Mouse (Mus musculus) midbrain, embryonic 11.5 days (tissue): ENCODE results near the gene Sfxn5. TPM values are rescaled to one million over a fixed set of nuclear protein-coding genes. Genes with fewer than 3 reads are reported as not detected.

ENCODE experiments used
- ATAC-seq: fragments of 200-750 bp; cut with Nextera tagmentation; 2 replicates; pipeline ENCODE4 v1.8.0; 2017; ENCODE audit warnings: moderate TSS enrichment, moderate library complexity; ENCODE audit not compliant: low FRiP score
- DNase-seq: peaks from one replicate; pipeline ENCODE4 v3.0.0; 2015; ENCODE audit warnings: low spot score; ENCODE audit errors: missing footprints
- H3K27ac ChIP-seq: fragments of 300-500 bp; sonication (generic); 2 replicates; pipeline ENCODE4 v1.5.1; 2014; ENCODE audit warnings: low read depth, low read length
- H3K27me3 ChIP-seq: fragments of 300-500 bp; sonication (generic); 2 replicates; pipeline ENCODE4 v1.6.1; 2014; ENCODE audit warnings: mild to moderate bottlenecking, low read length, moderate library complexity, mixed read lengths; ENCODE audit not compliant: control insufficient read depth, insufficient read depth
- H3K36me3 ChIP-seq: fragments of 300-500 bp; sonication (generic); 2 replicates; pipeline ENCODE4 v1.6.1; 2014; ENCODE audit warnings: mild to moderate bottlenecking, low read length, moderate library complexity, mixed read lengths; ENCODE audit not compliant: control insufficient read depth, insufficient read depth
- H3K4me1 ChIP-seq: fragments of 300-500 bp; sonication (generic); 2 replicates; pipeline ENCODE4 v1.6.1; 2014; ENCODE audit warnings: low read length; ENCODE audit not compliant: control insufficient read depth, insufficient read depth
- H3K4me2 ChIP-seq: fragments of 300-500 bp; sonication (generic); 2 replicates; pipeline ENCODE4 v1.6.1; 2014; ENCODE audit warnings: mild to moderate bottlenecking, moderate library complexity
- H3K4me3 ChIP-seq: fragments of 300-500 bp; sonication (generic); 2 replicates; pipeline ENCODE4 v1.5.1; 2014; ENCODE audit warnings: low read depth, low read length
- H3K9ac ChIP-seq: fragments of 300-500 bp; sonication (generic); 2 replicates; pipeline ENCODE4 v1.6.1; 2014; ENCODE audit warnings: low read length
- H3K9me3 ChIP-seq: fragments of 300-500 bp; sonication (generic); 2 replicates; pipeline ENCODE4 v1.6.1; 2016; ENCODE audit warnings: low read length; ENCODE audit not compliant: control insufficient read depth
- WGBS: fragments of 180-500 bp; shearing (Covaris S2); extraction: QIAGEN DNeasy Blood & Tissue Kit; methylation state at CpG from one replicate; pipeline ENCODE4 v1.1.7; 2014; 5-methylcytosine and 5-hydroxymethylcytosine counted together
- polyA plus RNA-seq: library from polyadenylated mRNA; unstranded; fragments of >200 nt; fragmentation: Nextera tagmentation; extraction: Ambion mirVana; gene quantifications from 2 replicates; pipeline ENCODE4 v1.2.1, GENCODE M21; 2014

The Sfxn5 gene
- polyA plus RNA-seq, 1 experiment from 2014 or later = 6.2 TPM

- H3K27ac ChIP-seq = no peak overlapping the region
- H3K4me1 ChIP-seq = peaks cover 8% of the 10 kb centered on the region
- ATAC-seq = no peak
Measured at GRCm38 (mm10) chr6:85224442-85224891, 108.8 kb downstream of the Sfxn5 start.

GRCm38 (mm10) chr6:85223498-85224150 lies 109.6 kb downstream of the Sfxn5 start:
- no peak overlapping the region for H3K27ac ChIP-seq
- H3K9me3 ChIP-seq = no peaks in the 10 kb centered on the region
- no peak overlapping the region for H3K9ac ChIP-seq
- peaks cover 14% of the 10 kb centered on the region for H3K4me1 ChIP-seq
- H3K27me3 ChIP-seq = no peaks in the 10 kb centered on the region
- H3K4me2 ChIP-seq = no peak overlapping the region
- no peak for ATAC-seq
- H3K4me3 ChIP-seq = no peak overlapping the region
- DNase-seq = no peak
- WGBS = 30% methylated on average over 14 of the region's 14 CpGs
- H3K36me3 ChIP-seq = no peaks in the 10 kb centered on the region

More at GRCm38 (mm10) chr6:85224442-85224891, 108.8 kb downstream of the Sfxn5 start:
- Histone ChIP-seq H3K27me3 (no peaks in the 10 kb centered on the region), H3K4me2 (no peak overlapping the region), H3K9ac (no peak overlapping the region), H3K4me3 (no peak overlapping the region), H3K9me3 (no peaks in the 10 kb centered on the region), H3K36me3 (no peaks in the 10 kb centered on the region)
- no peak for DNase-seq
- 25% methylated on average over 15 of the region's 15 CpGs for WGBS

DNA sequence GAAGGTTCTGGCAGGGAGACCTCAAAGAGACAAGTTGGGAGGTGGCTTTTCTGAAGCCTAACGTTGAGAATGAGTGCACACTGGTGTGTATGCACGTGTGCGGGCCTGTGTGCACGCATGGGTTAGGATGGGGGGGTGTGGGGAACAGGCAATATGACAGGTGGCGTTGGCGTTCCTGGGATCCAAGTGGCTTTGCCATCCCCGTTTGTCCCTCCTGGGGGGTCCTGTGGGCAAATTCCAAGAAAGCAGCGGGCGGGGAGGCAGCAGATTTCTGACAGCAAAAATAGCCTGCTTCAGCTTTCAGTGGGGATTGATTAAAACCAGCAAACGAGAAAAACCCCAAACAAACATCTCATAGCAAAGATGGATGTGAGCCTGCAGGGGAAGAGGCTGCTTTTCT lies 110.7 kb downstream of the Sfxn5 start:
- Histone ChIP-seq H3K4me1 (peaks cover 14% of the 10 kb centered on the region), H3K36me3 (no peaks in the 10 kb centered on the region), H3K4me3 (no peak overlapping the region), H3K27me3 (no peaks in the 10 kb centered on the region), H3K27ac (no peak overlapping the region), H3K4me2 (no peak overlapping the region), H3K9me3 (no peaks in the 10 kb centered on the region), H3K9ac (no peak overlapping the region)
- ATAC-seq = no peak
- WGBS = 74% methylated on average over 10 of the region's 10 CpGs
- no peak for DNase-seq

DNA sequence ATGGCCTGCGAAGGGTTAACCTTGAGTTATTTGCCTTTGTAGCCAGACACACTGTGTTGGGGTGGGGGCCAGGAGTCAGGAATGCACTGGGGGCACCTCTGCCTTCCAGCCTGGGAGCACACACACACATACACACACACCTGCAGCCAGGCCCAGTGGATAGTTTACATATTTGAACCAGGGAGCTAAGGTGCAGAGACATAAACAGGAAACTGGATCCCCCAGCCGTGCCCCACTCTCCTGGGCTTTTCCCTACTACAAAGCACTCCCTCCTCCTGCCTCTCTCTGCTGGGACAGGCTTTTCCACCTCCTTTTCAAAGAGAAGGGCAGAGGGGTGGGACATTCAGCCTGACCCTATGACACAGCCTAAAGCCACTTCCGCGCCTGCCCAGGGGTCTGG lies 112.3 kb downstream of the Sfxn5 start:
- Histone ChIP-seq H3K9me3 (no peaks in the 10 kb centered on the region), H3K4me3 (no peak overlapping the region), H3K36me3 (no peaks in the 10 kb centered on the region), H3K9ac (no peak overlapping the region), H3K27ac (no peak overlapping the region), H3K27me3 (no peaks in the 10 kb centered on the region), H3K4me2 (no peak overlapping the region), H3K4me1 (peaks cover 14% of the 10 kb centered on the region)
- 30% methylated on average over 4 of the region's 4 CpGs for WGBS
- DNase-seq = peak; percentile 87
- ATAC-seq = no peak

DNA sequence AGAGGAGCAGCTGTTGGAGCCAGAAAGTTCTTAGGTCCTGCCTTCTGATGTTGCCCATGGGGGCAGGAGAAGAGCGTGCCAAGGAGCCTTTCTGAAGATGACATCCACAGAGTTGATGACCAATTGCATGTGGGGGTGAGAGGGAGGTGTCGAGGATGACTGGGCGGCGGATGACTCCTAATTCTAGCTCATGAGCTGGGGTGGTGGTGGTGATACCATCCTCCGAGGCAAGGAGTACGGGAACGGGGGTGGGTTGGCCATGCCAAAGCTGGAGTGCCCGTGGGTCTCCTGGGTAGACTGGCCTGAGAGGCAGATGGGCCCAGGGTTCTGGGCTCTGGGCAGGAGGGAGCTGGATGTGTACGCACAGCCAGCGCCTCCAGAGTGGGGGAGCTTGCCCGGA lies 113.5 kb downstream of the Sfxn5 start:
- ATAC-seq = no peak
- H3K27ac ChIP-seq = no peak overlapping the region
- no peaks in the 10 kb centered on the region for H3K36me3 ChIP-seq
- 92% methylated on average over 11 of the region's 11 CpGs for WGBS
- no peak for DNase-seq
- no peaks in the 10 kb centered on the region for H3K9me3 ChIP-seq
- no peak overlapping the region for H3K9ac ChIP-seq
- H3K27me3 ChIP-seq = no peaks in the 10 kb centered on the region
- H3K4me3 ChIP-seq = no peak overlapping the region
- H3K4me1 ChIP-seq = peaks cover 14% of the 10 kb centered on the region
- no peak overlapping the region for H3K4me2 ChIP-seq

GRCm38 (mm10) chr6:85218684-85219445 lies 114.4 kb downstream of the Sfxn5 start:
- Histone ChIP-seq H3K9me3 (no peaks in the 10 kb centered on the region), H3K4me1 (peaks cover 14% of the 10 kb centered on the region), H3K4me2 (no peak overlapping the region; the same call in 1 of the 2 replicates), H3K27ac (no peak overlapping the region), H3K27me3 (no peaks in the 10 kb centered on the region), H3K4me3 (no peak overlapping the region), H3K36me3 (no peaks in the 10 kb centered on the region; the same call in 1 of the 2 replicates), H3K9ac (0 out of 2 replicates have a peak overlapping the region, but pooled peaks have one; percentile 30)
- DNase-seq (no peak), ATAC-seq (peak; percentile 72; the same call in 1 of the 2 replicates)
- WGBS = 32% methylated on average over 5 of the region's 5 CpGs

DNA sequence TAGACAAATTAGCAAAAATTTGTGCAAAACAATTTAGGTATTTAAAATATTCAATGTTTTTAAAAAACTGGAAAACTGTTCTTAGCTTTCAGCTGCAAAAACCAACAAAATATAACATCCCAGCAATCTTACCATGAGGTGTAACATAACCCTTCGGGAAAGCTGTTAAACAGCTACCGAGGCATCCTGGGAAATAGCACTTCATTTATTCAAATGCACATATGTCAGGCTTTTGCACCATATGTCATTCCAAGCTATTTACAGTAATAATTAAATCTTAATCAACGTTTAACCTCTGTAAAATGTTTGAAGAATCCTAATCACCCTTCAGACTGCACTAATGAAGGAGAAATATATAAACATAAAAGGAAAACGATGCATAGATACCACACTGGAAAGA lies 115.0 kb downstream of the Sfxn5 start:
- WGBS = 84% methylated on average over 4 of the region's 4 CpGs

DNA sequence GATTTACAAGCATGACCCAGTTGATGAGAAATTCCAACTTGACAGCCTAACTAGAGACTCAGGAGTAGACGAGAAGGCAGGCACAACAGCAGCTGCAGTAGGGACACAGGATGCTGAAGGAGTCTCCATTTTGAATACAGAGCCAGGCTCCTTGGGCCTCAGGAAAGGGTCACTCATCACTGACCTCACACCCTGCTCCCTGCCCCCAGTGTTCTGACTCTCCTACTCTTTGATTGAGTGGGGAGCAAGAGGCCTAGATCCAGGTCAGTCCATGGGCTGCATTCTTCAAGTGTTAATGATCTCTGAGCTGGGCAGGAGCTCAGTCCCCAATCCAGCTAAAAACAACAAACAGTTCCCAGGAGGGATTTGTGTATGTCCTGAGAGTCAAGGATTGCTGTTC lies 122.5 kb downstream of the Sfxn5 start:
- Histone ChIP-seq H3K27me3 (no peaks in the 10 kb centered on the region; the same call in 1 of the 2 replicates), H3K4me1 (no peaks in the 10 kb centered on the region), H3K9me3 (no peaks in the 10 kb centered on the region), H3K4me3 (no peak overlapping the region), H3K9ac (no peak overlapping the region), H3K4me2 (no peak overlapping the region), H3K27ac (no peak overlapping the region), H3K36me3 (no peaks in the 10 kb centered on the region; the same call in 1 of the 2 replicates)
- no peak for ATAC-seq
- DNase-seq = no peak
- 58% methylated on average over 1 of the region's 1 CpGs for WGBS

More for the DNA sequence above, 115.0 kb downstream of the Sfxn5 start:
- H3K4me2 ChIP-seq = no peak overlapping the region
- no peak for DNase-seq
- H3K9me3 ChIP-seq = no peaks in the 10 kb centered on the region
- no peak overlapping the region for H3K9ac ChIP-seq
- H3K36me3 ChIP-seq = no peaks in the 10 kb centered on the region; the same call in 1 of the 2 replicates
- H3K27me3 ChIP-seq = no peaks in the 10 kb centered on the region
- no peak for ATAC-seq
- no peak overlapping the region for H3K27ac ChIP-seq
- H3K4me1 ChIP-seq = peaks cover 11% of the 10 kb centered on the region
- no peak overlapping the region for H3K4me3 ChIP-seq
